Mouse (Mus musculus): Measurements from ENCODE around the gene Iqsec1.

- TF ChIP-seq GATA1 (IDR thresholded peaks at IDR 0.05; ENCODE audit: borderline replicate concordance, low read length) (no peak), FLI1 (IDR thresholded peaks at IDR 0.05; ENCODE audit: low read length) (no peak)
These were observed 67.8 kb downstream of the Iqsec1 start for GRCm38 (mm10) chr6:90920510-90921220.

All from megakaryocyte, embryonic 14.5 days (primary cell).